ENCODE assay signal across 14 mouse cellular contexts in the genomic region with DNA sequence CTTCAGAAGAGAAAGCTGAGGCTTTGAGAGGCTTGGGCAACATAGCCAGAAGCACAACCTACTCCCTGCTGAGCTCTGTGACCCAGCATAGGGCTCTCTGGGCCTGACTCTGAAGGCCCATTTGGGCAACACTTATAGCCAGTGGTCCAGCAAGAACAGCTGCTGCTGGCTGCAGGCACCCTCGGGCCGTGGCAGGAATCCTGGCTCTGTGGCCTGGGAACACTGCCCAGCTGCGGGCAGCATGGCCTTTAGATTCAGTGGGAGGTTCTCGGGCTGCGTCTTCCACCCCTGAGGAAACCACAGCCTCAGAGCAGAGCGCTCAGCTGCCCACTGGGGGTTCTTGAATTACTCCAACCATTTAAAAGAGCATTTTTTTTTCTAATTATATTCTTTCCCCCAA.
DNase-seq lines count a peak whose midpoint lies in the region; ATAC-seq lines count a peak whose summit lies in the region.
"Had no signal": no experiment of that assay in that cellular context is flagged by ENCODE, and none has a peak within 500 bp of the region (broad histone marks: within the 10 kb centered on the region; RNA-seq: fewer than 3 reads in every experiment).

No protein-coding gene starts in this region.

- peaks cover 3% of the 10 kb centered on the region; the same call in 1 of the 2 replicates for H3K36me3 ChIP-seq in embryonic facial prominence, embryonic 13.5 days
- no peaks in the 10 kb centered on the region for H3K36me3 ChIP-seq in kidney, embryonic 16.5 days (ENCODE audit: insufficient read depth, low read length)
- H3K36me3 ChIP-seq: forebrain, embryonic 12.5 days; liver, embryonic 15.5 days; midbrain, embryonic 13.5 days had no signal

- ATAC-seq in embryonic facial prominence, embryonic 13.5 days (ENCODE audit: insufficient number of reproducible peaks, insufficient read depth, low FRiP score, low TSS enrichment, low read depth) = no peak
- ATAC-seq in kidney, embryonic 16.5 days (ENCODE audit: low FRiP score, low TSS enrichment) = no peak
- ATAC-seq: midbrain, embryonic 13.5 days had no signal

- DNase-seq in adrenal gland, postnatal 25 days = peak; percentile 26
- no peak for DNase-seq in adrenal gland, adult 18-20 months (ENCODE audit: low spot score in 2 of 2)
- peak; percentile 8 to 63 for DNase-seq in lung, postnatal 4 days
- DNase-seq in lung, postnatal 25 days (ENCODE audit: low spot score) = no peak
- DNase-seq in gastrocnemius, postnatal 36 days = peak; percentile 51 to 66
- DNase-seq in left cerebral cortex, adult 18-20 months (ENCODE audit: low spot score in 2 of 2) = no peak
- DNase-seq: kidney, postnatal 25 days; lung, postnatal 14 days had no signal

- no peaks in the 10 kb centered on the region for H3K9me3 ChIP-seq in embryonic facial prominence, embryonic 13.5 days
- no peaks in the 10 kb centered on the region for H3K9me3 ChIP-seq in kidney, embryonic 16.5 days (ENCODE audit: low read length)
- H3K9me3 ChIP-seq: forebrain, embryonic 12.5 days; liver, embryonic 15.5 days; midbrain, embryonic 13.5 days had no signal

- 39% methylated on average over 6 of the region's 6 CpGs for WGBS in embryonic facial prominence, embryonic 13.5 days
- 51% methylated on average over 6 of the region's 6 CpGs for WGBS in kidney, embryonic 16.5 days

- H3K9ac ChIP-seq in embryonic facial prominence, embryonic 13.5 days = no peak overlapping the region
- H3K9ac ChIP-seq in kidney, embryonic 16.5 days (replicated peaks; ENCODE audit: low read length) = no peak overlapping the region; the same call in 1 of the 2 replicates
- H3K9ac ChIP-seq: forebrain, embryonic 12.5 days; liver, embryonic 15.5 days had no signal

- intact Hi-C loops in gastrocnemius, postnatal 36 days (cut with DNase I) = no loop called here

- H3K27ac ChIP-seq in embryonic facial prominence, embryonic 13.5 days = 0 out of 2 replicates have a peak overlapping the region, but pooled peaks have one; percentile 33
- no peak overlapping the region for H3K27ac ChIP-seq in kidney, embryonic 16.5 days (ENCODE audit: low read length)
- H3K27ac ChIP-seq: forebrain, embryonic 12.5 days; liver, embryonic 15.5 days; midbrain, embryonic 13.5 days; stomach, postnatal 0 days had no signal

- H3K4me1 ChIP-seq in embryonic facial prominence, embryonic 13.5 days = peaks cover 62% of the 10 kb centered on the region
- H3K4me1 ChIP-seq in kidney, embryonic 16.5 days (ENCODE audit: insufficient read depth, low read length) = peaks cover 10% of the 10 kb centered on the region
- H3K4me1 ChIP-seq: liver, embryonic 15.5 days had no signal

- no peak overlapping the region for H3K4me2 ChIP-seq in embryonic facial prominence, embryonic 13.5 days
- H3K4me2 ChIP-seq in kidney, embryonic 16.5 days (replicated peaks; ENCODE audit: low read depth, low read length) = no peak overlapping the region
- H3K4me2 ChIP-seq: forebrain, embryonic 12.5 days; liver, embryonic 15.5 days; midbrain, embryonic 13.5 days had no signal

- H3K27me3 ChIP-seq in embryonic facial prominence, embryonic 13.5 days = no peaks in the 10 kb centered on the region; the same call in 1 of the 2 replicates
- no peaks in the 10 kb centered on the region for H3K27me3 ChIP-seq in kidney, embryonic 16.5 days (ENCODE audit: insufficient read depth, low read length)
- H3K27me3 ChIP-seq: forebrain, embryonic 12.5 days; midbrain, embryonic 13.5 days had no signal

- H3K4me3 ChIP-seq in embryonic facial prominence, embryonic 13.5 days = no peak overlapping the region
- no peak overlapping the region for H3K4me3 ChIP-seq in kidney, embryonic 16.5 days (ENCODE audit: low read length)
- H3K4me3 ChIP-seq: forebrain, embryonic 12.5 days; liver, embryonic 15.5 days; midbrain, embryonic 13.5 days had no signal

Comparison
In these comparisons a context has a peak if more than half of its experiments do, and no peak if none do; other contexts are left out.
1. DNase-seq: peak in adrenal gland, postnatal 25 days (single experiment), lung, postnatal 4 days (2 of 2) and gastrocnemius, postnatal 36 days (2 of 2); none in adrenal gland, adult 18-20 months (0 of 2), lung, postnatal 25 days (single experiment) and left cerebral cortex, adult 18-20 months (0 of 2).